Mouse (Mus musculus): ENCODE measurements around the gene Cdkl5. TPM values are rescaled to one million over a fixed set of nuclear protein-coding genes. Genes with fewer than 3 reads are reported as not detected.

Gene Cdkl5
- polyA plus RNA-seq (2012; rRNA removed): 13.6 and 14.4 TPM in 2 replicates

DNA sequence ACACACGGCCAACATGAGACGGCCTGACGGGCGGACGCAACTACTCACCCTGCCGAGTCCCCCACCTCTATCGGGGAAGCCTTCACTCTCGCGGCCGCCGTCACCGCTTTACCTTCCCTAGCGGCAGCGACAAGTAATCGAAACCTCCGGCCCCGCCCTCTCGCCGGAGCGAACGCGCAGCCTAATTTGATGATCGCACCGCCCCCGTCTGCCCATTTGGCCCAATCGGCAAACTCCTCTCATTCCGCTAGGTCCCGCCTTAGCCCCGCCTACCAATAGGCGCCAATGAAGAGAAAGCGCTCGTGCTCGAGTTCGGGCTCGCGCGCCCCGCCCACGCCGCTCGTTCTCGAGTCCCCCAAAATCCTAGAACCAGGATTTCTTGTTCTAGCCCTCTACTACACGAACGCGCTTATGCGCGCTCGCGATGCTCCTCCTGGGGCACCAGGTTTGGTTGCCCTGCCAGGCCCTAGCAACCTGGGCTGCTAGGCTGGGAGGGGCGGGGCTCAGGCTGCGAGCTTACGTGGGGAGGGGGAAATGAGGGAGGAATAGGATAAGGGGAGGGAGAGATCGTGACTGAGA is at the start of gene Cdkl5:
Cdkl5 (minus strand) TSS at position 162 of the 579 bp plus-strand sequence.

DNA sequence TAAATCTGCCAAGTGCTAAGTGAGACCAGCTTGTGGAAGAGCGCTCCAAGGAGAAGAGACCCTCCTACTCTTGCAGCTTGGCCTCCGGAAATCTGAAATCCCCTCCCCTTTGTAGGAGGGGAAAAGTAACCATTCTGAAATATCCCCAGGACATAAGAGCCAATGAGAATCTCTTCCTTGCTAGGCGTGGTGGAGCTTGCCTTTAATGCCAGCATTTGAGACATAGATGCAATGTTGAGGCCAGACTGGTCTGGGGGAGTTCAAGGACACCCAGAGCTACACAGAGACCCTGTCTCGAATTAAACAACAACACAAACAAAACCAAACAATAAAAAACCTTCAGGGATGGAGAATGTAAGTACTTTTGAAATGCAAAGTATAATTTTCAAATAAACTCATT is 87.6 kb downstream of the Cdkl5 start, which contains the start of gene Gja6:
Gja6 (minus strand) TSS at position 101 of the 400 bp plus-strand sequence.

DNA sequence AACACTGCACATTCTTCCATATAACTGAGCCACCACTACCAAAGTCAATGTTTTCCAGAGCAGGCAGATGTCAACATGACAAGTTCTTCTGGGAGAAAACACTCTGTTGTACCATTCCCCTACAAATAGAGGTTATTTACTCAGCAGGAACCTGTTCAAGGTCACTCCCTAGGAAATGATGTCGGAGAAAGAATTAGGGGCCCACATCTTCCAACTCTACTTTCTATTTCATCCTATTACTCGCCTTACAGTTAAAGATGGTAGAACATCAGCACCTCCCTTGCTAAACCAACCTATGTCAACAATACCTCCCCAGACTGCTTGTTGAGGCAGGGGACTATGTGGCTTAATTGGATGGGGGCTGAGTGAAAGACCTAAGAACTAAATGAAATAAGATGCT is 226.8 kb downstream of the Cdkl5 start, which contains the start of gene Rs1:
Rs1 (plus strand) TSS at position 301 of the 400 bp plus-strand sequence.

DNA sequence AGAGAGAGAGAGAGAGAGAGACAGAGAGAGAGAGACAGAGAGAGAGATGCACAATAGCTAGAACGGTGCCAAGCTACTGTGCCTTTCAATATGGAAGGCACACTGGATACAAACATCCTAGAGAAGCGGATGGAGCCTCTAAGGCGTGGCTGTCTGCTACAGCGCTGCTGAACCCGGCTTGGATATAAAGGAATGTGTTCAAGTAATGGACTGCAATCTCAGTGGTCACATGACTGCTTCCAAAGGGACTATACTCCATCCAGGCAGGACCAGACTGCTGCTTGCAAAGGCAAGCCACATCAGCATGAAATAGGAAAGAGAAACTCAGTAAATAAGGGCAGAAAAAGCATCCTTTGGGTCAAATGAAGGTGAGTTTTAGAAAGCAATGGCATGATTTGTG is 258.9 kb downstream of the Cdkl5 start, which contains the start of gene Ppef1:
Ppef1 (minus strand) TSS at position 116 of the 400 bp plus-strand sequence.

Other genes starting within 250 kb of the Cdkl5 start
- gene Rs1, start 226.7 kb downstream of the Cdkl5 start, polyA plus RNA-seq (2012; rRNA removed): 0.03 and 0.12 TPM in 2 replicates
- 0.36 and 0.48 TPM in 2 replicates for gene Gja6, start 87.7 kb downstream of the Cdkl5 start, polyA plus RNA-seq (2012; rRNA removed)
- gene Scml2, start 122.5 kb upstream of the Cdkl5 start, polyA plus RNA-seq (2012; rRNA removed): 7.3 and 8.0 TPM in 2 replicates